Mouse (Mus musculus) forebrain, embryonic 11.5 days (tissue): Measurements from ENCODE around the gene Amotl1. TPM values are rescaled to one million over a fixed set of nuclear protein-coding genes. Genes with fewer than 3 reads are reported as not detected.

Experiments used
- ATAC-seq: fragments of 200-750 bp; cut with Nextera tagmentation; replicated peaks from 2 replicates; pipeline ENCODE4 v1.8.0; 2017; ENCODE audit warnings: moderate TSS enrichment; ENCODE audit not compliant: low FRiP score
- DNase-seq: peaks from one replicate; pipeline ENCODE4 v3.0.0-alpha.2; 2017; ENCODE audit warnings: low spot score
- H3K27ac ChIP-seq: fragments of 300-500 bp; sonication (generic); 2 replicates; pipeline ENCODE4 v1.5.1; 2014; ENCODE audit warnings: low read depth, low read length
- H3K27me3 ChIP-seq: fragments of 300-500 bp; sonication (generic); 2 replicates; pipeline ENCODE4 v1.6.1; 2014; ENCODE audit warnings: mild to moderate bottlenecking, low read length, mixed read lengths; ENCODE audit not compliant: control insufficient read depth, insufficient read depth
- H3K36me3 ChIP-seq: fragments of 300-500 bp; sonication (generic); 2 replicates; pipeline ENCODE4 v1.6.1; 2014; ENCODE audit warnings: mild to moderate bottlenecking, low read length, moderate library complexity, mixed read lengths; ENCODE audit not compliant: control insufficient read depth, insufficient read depth
- H3K4me1 ChIP-seq: fragments of 300-500 bp; sonication (generic); replicated peaks from 2 replicates; pipeline ENCODE4 v1.6.1; 2014; ENCODE audit warnings: low read length, mixed read lengths; ENCODE audit not compliant: control insufficient read depth, insufficient read depth
- H3K4me2 ChIP-seq: fragments of 300-500 bp; sonication (generic); 2 replicates; pipeline ENCODE4 v1.6.1; 2014; ENCODE audit warnings: low read depth, mild to moderate bottlenecking, low read length, moderate library complexity, mixed read lengths; ENCODE audit not compliant: severe bottlenecking
- H3K4me3 ChIP-seq: fragments of 300-500 bp; sonication (generic); 2 replicates; pipeline ENCODE4 v1.5.1; 2014; ENCODE audit warnings: low read depth, low read length
- H3K9ac ChIP-seq: fragments of 300-500 bp; sonication (generic); 2 replicates; pipeline ENCODE4 v1.6.1; 2014; ENCODE audit warnings: low read length
- H3K9me3 ChIP-seq: fragments of 300-500 bp; sonication (generic); 2 replicates; pipeline ENCODE4 v1.6.1; 2016; ENCODE audit warnings: low read length, mixed read lengths; ENCODE audit not compliant: control insufficient read depth
- WGBS: fragments of 180-500 bp; shearing (Covaris S2); extraction: QIAGEN DNeasy Blood & Tissue Kit; methylation state at CpG from one replicate; pipeline ENCODE4 v1.1.7; 2014; 5-methylcytosine and 5-hydroxymethylcytosine counted together
- polyA plus RNA-seq: library from polyadenylated mRNA; unstranded; fragments of >200 nt; fragmentation: Nextera tagmentation; extraction: Ambion mirVana; gene quantifications from 2 replicates; pipeline ENCODE4 v1.2.1, GENCODE M21; 2014

Gene Amotl1
- polyA plus RNA-seq, 1 experiment from 2014 or later = 19.4 TPM

DNA sequence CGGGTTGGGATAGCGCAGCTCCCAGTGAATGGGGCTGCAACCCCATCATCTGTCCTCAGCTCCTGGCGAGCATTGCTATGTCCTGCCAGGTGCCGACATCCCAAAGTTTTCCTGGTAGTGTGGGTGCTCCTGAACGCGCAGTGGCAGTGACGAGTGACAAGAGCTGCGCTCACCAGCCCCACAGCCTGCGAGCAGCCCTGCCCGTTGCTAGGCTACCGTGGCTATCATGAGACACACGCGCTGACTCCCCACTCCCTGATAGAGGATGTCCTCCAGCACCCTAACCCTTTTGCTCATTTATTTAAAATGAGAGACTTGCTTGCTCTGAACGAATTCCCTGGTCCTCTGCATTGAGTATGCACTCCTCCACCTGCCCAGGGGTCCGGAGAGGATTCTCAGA, 10.7 kb downstream of the Amotl1 start:
- Histone ChIP-seq H3K9me3 (no peaks in the 10 kb centered on the region), H3K27ac (no peak overlapping the region), H3K4me1 (peaks cover 6% of the 10 kb centered on the region; the same call in 1 of the 2 replicates), H3K4me3 (no peak overlapping the region), H3K4me2 (peak overlapping the region; percentile 15; the same call in 1 of the 2 replicates), H3K27me3 (no peaks in the 10 kb centered on the region), H3K36me3 (no peaks in the 10 kb centered on the region), H3K9ac (no peak overlapping the region)
- no peak for DNase-seq
- WGBS = 22% methylated on average over 15 of the region's 15 CpGs
- peak; percentile 55; the same call in 1 of the 2 replicates for ATAC-seq

DNA sequence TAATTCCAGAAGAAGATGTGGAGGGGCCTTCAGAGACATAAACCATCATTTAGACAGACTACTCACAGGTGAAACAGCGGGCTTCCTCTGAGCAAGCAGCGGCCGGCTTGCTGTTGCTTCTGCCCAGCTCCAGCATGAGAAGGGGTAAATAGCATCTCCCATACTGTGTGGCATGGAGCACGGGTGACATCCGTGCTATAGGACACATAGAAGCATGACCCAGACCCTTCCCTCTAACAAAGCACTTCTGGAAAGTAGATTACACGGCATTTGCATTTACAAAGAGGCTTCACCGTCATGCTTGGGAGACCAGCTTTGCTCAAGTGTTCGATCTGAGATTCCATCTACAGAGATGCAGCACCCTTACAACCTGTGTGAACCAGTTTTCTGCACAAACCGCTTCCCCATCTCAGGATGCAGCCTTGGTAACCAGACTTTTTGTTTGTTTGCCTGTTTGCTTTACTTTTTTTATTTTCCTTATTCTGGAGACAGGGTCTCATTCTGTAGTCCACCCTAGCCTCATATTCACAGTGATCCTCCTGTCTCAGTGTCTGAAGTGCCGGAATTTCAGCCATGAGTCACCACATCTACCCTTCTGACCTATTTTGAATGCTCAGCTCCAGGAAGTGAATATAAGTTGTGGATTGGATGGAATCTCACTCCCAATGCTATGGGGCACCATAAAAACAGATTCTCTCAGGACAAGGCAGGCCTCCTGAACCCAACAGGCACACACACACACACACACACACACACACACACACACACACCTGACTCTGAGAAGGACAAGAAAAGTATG, 12.3 kb downstream of the Amotl1 start:
- WGBS = 50% methylated on average over 10 of the region's 10 CpGs
- Histone ChIP-seq H3K4me2 (no peak overlapping the region), H3K9ac (0 out of 2 replicates have a peak overlapping the region, but pooled peaks have one; percentile 9), H3K27ac (no peak overlapping the region), H3K9me3 (no peaks in the 10 kb centered on the region), H3K4me1 (peaks cover 6% of the 10 kb centered on the region; the same call in 1 of the 2 replicates), H3K27me3 (no peaks in the 10 kb centered on the region), H3K36me3 (no peaks in the 10 kb centered on the region), H3K4me3 (no peak overlapping the region)
- ATAC-seq (no peak), DNase-seq (no peak)

DNA sequence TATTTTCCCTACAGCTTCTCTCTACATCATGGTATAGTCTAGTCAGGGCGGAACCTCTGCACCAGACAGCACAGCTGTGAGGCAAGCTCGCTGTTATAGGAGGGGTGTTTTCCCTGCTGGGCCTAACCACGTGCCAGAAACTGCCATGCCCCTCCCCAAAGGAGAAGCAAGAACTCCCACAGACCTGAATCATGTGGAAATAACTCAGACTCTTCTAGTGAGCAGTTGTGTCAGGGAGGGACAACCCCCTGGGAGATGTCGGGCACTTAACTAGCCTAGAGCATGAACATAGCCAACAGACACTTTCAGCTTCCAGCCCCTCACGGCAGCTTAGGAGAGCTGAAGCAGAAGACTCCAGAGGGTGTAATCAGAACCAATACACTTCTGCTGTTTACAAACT, 13.1 kb downstream of the Amotl1 start:
- WGBS = 49% methylated on average over 5 of the region's 5 CpGs
- H3K9ac ChIP-seq = no peak overlapping the region
- ATAC-seq = no peak

DNA sequence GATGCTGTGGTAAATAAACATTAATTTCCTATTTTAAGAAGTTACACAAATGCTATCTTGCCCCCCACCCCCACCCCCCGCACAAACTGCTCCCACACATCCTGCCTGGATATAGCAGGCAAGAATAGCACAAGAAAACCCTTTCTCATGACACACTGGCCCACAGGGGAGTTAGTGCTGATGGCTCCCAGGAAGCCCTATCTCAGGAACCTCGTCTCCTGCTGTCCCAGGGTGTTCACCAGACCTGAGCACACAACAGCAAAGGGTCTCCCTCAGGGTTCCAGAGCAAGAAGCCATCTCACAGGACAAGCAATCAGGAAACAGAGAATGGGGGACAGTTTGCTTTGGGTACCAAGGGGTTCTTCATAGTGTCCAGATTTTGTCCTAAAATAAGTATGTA, 17.3 kb downstream of the Amotl1 start:
- Histone ChIP-seq H3K4me1 (peaks cover 4% of the 10 kb centered on the region; the same call in 1 of the 2 replicates), H3K9me3 (no peaks in the 10 kb centered on the region), H3K9ac (no peak overlapping the region), H3K27me3 (no peaks in the 10 kb centered on the region), H3K27ac (no peak overlapping the region), H3K4me3 (no peak overlapping the region), H3K36me3 (no peaks in the 10 kb centered on the region), H3K4me2 (no peak overlapping the region)
- WGBS = 77% methylated on average over 2 of the region's 2 CpGs
- ATAC-seq (no peak), DNase-seq (no peak)

More for the DNA sequence above, 13.1 kb downstream of the Amotl1 start:
- Histone ChIP-seq H3K4me3 (no peak overlapping the region), H3K4me1 (peaks cover 6% of the 10 kb centered on the region; the same call in 1 of the 2 replicates), H3K36me3 (no peaks in the 10 kb centered on the region), H3K9me3 (no peaks in the 10 kb centered on the region), H3K27me3 (no peaks in the 10 kb centered on the region), H3K27ac (no peak overlapping the region), H3K4me2 (no peak overlapping the region)
- DNase-seq = no peak

DNA sequence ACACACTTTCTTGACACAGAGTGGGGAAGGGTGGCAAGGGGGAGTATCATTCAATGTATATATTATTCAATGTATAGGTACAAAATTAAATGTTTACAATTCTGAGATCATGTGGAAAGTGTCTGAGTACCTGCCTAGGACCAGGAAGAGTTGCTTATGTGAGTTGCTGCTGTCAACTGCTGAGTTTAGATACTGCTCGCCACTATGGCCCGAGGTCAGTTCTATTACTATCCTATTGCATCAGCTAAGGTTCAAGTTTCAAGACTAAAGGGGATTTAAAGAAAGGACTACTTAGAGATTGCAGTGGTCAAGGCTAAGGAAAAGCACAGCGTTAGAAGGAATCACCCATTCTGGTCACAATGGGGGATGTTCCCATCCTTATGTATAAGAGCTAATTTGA, 18.9 kb downstream of the Amotl1 start:
- no peak overlapping the region for H3K27ac ChIP-seq
- WGBS = 79% methylated on average over 3 of the region's 3 CpGs
- no peaks in the 10 kb centered on the region for H3K36me3 ChIP-seq
- no peaks in the 10 kb centered on the region for H3K27me3 ChIP-seq
- no peaks in the 10 kb centered on the region for H3K4me1 ChIP-seq
- H3K4me2 ChIP-seq = no peak overlapping the region
- no peak overlapping the region for H3K4me3 ChIP-seq
- ATAC-seq (no peak), DNase-seq (no peak)
- H3K9me3 ChIP-seq = no peaks in the 10 kb centered on the region
- H3K9ac ChIP-seq = no peak overlapping the region

DNA sequence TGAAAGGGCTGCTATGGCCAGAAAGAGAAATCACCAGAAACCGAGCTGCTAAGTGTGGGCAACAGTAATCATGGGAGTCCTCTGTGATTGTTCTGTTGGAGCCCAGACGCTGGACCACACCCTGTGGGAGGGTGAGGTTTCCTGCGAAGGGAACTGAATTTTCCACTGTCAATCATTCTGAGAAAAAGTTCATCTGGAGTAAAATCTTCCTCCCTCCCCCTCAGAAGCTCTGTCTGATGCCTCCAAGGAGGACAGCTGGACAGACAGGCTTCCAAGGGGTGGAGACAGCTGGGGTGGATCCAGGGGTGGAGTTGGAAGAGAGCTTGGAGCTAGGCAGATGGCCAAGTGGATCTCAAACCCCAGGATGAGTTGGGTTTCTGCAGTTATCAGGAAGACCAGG, 19.8 kb downstream of the Amotl1 start:
- Histone ChIP-seq H3K36me3 (no peaks in the 10 kb centered on the region), H3K9ac (no peak overlapping the region), H3K4me1 (no peaks in the 10 kb centered on the region), H3K4me3 (no peak overlapping the region), H3K4me2 (no peak overlapping the region), H3K27me3 (no peaks in the 10 kb centered on the region), H3K27ac (no peak overlapping the region), H3K9me3 (no peaks in the 10 kb centered on the region)
- WGBS = 61% methylated on average over 3 of the region's 3 CpGs
- ATAC-seq = no peak
- DNase-seq = no peak

DNA sequence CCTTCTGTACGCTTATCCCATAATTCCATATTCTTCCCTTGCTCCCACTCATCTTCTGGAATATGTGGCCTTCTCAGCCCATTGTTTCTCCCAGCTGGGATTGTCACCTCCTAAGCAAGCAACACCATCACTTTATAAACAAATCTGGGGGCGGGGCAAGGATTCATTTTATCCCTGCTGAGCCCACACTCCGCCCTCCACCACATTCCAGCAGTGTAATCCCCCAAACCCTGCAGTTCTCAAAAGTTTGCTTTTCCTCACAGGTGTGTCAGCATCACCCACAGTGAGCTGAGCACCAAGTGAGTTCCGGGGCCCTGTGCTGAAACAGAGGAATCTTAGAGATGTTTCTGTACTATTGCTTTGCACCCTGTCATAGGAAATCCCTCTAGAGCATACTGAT, 20.9 kb downstream of the Amotl1 start:
- Histone ChIP-seq H3K9ac (no peak overlapping the region), H3K9me3 (no peaks in the 10 kb centered on the region), H3K4me3 (no peak overlapping the region), H3K4me1 (no peaks in the 10 kb centered on the region), H3K4me2 (no peak overlapping the region), H3K27ac (no peak overlapping the region), H3K27me3 (no peaks in the 10 kb centered on the region), H3K36me3 (no peaks in the 10 kb centered on the region)
- no peak for DNase-seq
- no peak for ATAC-seq
- 64% methylated on average over 4 of the region's 4 CpGs for WGBS

DNA sequence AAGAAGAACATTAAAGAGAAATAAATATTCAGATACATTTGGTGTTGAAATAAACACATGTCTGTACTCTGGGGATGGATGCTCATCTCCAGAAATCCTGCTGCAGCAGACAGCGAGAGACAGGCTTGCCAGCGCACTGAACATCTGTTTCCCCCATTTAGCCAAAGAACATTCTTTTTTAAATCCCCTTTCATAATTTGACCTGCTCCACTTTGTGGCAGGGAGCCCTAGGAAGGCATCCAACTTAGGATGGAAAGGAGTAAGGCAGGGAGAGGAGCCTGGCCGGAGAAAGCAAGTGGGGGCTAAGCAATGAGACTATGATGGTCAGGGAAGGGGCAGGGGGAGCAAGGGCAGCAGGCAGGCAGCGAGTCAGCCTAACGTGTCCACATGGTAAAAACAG, 21.6 kb downstream of the Amotl1 start:
- H3K27me3 ChIP-seq = no peaks in the 10 kb centered on the region
- no peak overlapping the region for H3K9ac ChIP-seq
- WGBS = 70% methylated on average over 5 of the region's 5 CpGs
- H3K27ac ChIP-seq = no peak overlapping the region
- H3K36me3 ChIP-seq = no peaks in the 10 kb centered on the region
- no peak overlapping the region for H3K4me2 ChIP-seq
- H3K4me3 ChIP-seq = no peak overlapping the region
- ATAC-seq (no peak), DNase-seq (peak; percentile 49)
- H3K4me1 ChIP-seq = no peaks in the 10 kb centered on the region
- H3K9me3 ChIP-seq = no peaks in the 10 kb centered on the region

DNA sequence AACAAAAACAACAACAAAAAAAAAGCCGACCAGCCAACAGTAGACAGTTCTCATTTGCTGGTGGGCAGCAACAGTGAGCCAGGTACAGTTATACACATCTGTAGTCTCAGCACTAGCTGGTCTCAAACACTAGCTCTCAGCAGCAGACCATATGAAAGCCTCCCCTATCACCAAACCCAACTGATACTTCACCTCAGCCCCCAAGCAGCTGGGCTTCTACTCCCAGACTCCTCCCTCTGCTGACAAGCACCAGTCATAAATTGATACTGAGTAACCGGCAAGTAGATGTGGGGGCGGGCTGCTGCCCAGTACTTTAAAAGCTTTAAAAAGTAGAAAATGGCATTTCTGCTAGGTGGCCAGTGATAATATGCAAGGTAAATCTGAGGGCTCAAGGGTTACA, 22.0 kb downstream of the Amotl1 start:
- no peak overlapping the region for H3K4me3 ChIP-seq
- DNase-seq (peak; percentile 37), ATAC-seq (no peak)
- 81% methylated on average over 3 of the region's 3 CpGs for WGBS
- H3K9ac ChIP-seq = no peak overlapping the region
- no peaks in the 10 kb centered on the region for H3K36me3 ChIP-seq
- H3K4me1 ChIP-seq = no peaks in the 10 kb centered on the region
- no peaks in the 10 kb centered on the region for H3K9me3 ChIP-seq
- no peaks in the 10 kb centered on the region for H3K27me3 ChIP-seq
- H3K27ac ChIP-seq = no peak overlapping the region
- no peak overlapping the region for H3K4me2 ChIP-seq
